Mouse (Mus musculus) lung, embryonic 14.5 days (tissue): ENCODE results near the gene Ccer2. TPM values are rescaled to one million over a fixed set of nuclear protein-coding genes. Genes with fewer than 3 reads are reported as not detected.
A peak's percentile ranks its signal among the peaks of the same experiment; 100 is the strongest.

ENCODE experiments used
- ATAC-seq: fragments of 200-750 bp; cut with Nextera tagmentation; 2 replicates; pipeline ENCODE4 v1.8.0; 2017; ENCODE audit warnings: mild to moderate bottlenecking, moderate TSS enrichment, moderate library complexity; ENCODE audit not compliant: insufficient read depth
- DNase-seq: peaks from one replicate; pipeline ENCODE4 v3.0.0-alpha.2; 2015
- H3K27ac ChIP-seq: fragments of 300-500 bp; sonication (generic); 2 replicates; pipeline ENCODE4 v1.5.1; 2014; ENCODE audit warnings: low read depth, mild to moderate bottlenecking, moderate library complexity
- H3K27me3 ChIP-seq: fragments of 300-500 bp; sonication (generic); 2 replicates; pipeline ENCODE4 v1.6.1; 2014; ENCODE audit warnings: low read length, control low read depth; ENCODE audit not compliant: insufficient read depth
- H3K36me3 ChIP-seq: fragments of 300-500 bp; sonication (generic); 2 replicates; pipeline ENCODE4 v1.6.1; 2014; ENCODE audit warnings: control low read depth; ENCODE audit not compliant: insufficient read depth
- H3K4me1 ChIP-seq: fragments of 300-500 bp; sonication (generic); 2 replicates; pipeline ENCODE4 v1.6.1; 2014; ENCODE audit warnings: antibody characterized with exemption, control low read depth; ENCODE audit not compliant: insufficient read depth
- H3K4me2 ChIP-seq: fragments of 300-500 bp; sonication (generic); 2 replicates; pipeline ENCODE4 v1.6.1; 2014; ENCODE audit warnings: mild to moderate bottlenecking
- H3K4me3 ChIP-seq: fragments of 300-500 bp; sonication (generic); 2 replicates; pipeline ENCODE4 v1.5.1; 2014; ENCODE audit warnings: low read depth, low read length
- H3K9ac ChIP-seq: fragments of 300-500 bp; sonication (generic); 2 replicates; pipeline ENCODE4 v1.6.1; 2014
- H3K9me3 ChIP-seq: fragments of 300-500 bp; sonication (generic); 2 replicates; pipeline ENCODE4 v1.6.1; 2016; ENCODE audit warnings: low read depth, low read length, control low read depth
- CTCF ChIP-seq: IDR thresholded peaks from 2 replicates; pipeline ENCODE4 v1.5.1; 2016; ENCODE audit warnings: antibody characterized with exemption, low read depth
- whole genome bisulfite sequencing: fragments of 180-500 bp; shearing (Covaris S2); extraction: QIAGEN DNeasy Blood & Tissue Kit; methylation state at CpG from one replicate; pipeline ENCODE4 v1.1.7; 2014; 5-methylcytosine and 5-hydroxymethylcytosine counted together
- polyA plus RNA-seq: library from polyadenylated mRNA; unstranded; fragments of >200 nt; fragmentation: Nextera tagmentation; extraction: Ambion mirVana; gene quantifications from 2 replicates; pipeline ENCODE4 v1.2.1, GENCODE M21; 2014

The Ccer2 gene
- polyA plus RNA-seq, 1 experiment from 2014 or later, result not detected

DNA sequence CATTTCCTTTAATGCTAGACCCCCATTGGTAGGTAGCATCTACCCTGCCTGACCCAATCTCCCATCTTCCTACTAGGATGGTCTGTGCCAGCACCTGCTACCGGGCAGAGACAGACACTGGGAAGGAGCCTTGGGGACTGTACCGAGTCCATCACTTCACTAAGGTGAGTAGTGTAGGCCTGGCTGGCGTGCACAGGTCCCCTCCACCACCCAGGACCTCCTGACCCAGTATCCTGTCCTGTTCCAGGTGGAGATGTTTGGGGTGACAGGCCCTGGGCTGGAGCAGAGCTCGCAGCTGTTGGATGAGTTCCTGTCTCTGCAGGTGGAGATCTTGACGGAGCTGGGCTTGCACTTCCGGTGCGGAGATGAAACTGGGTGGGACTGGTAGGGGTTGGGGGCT is 6.0 kb upstream of the Ccer2 start:
- Histone ChIP-seq H3K27ac (no peak overlapping the region), H3K4me2 (no peak overlapping the region), H3K4me1 (no peaks in the 10 kb centered on the region), H3K9ac (no peak overlapping the region), H3K27me3 (no peaks in the 10 kb centered on the region), H3K9me3 (no peaks in the 10 kb centered on the region), H3K36me3 (peaks cover 29% of the 10 kb centered on the region; the same call in 1 of the 2 replicates), H3K4me3 (no peak overlapping the region)
- ATAC-seq (no peak), DNase-seq (no peak)
- no peak for TF ChIP-seq CTCF
- WGBS, result 87% methylated on average over 7 of the region's 7 CpGs

DNA sequence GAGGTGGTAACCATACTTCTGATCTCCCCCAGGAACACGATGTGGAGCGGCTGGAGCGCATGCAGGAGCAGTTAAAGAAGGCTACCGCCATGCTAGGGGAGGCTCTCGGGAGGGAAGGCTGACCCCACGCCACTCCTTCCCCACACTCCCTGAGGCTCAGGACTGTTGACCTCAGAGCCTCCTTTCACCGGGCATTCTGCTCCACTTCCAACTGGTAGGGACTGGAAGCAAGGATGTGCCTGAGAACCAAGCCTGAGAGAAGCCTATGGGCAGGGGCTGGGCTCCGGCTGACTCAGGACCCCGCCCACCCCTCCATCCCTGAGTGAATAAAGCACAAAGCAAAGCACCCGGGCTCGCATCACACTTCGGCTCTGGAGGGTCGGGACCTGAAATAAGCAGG is 2.6 kb downstream of the Ccer2 start:
- TF ChIP-seq CTCF, result no peak
- Histone ChIP-seq H3K4me3 (no peak overlapping the region), H3K4me1 (no peaks in the 10 kb centered on the region), H3K4me2 (no peak overlapping the region), H3K27me3 (peaks cover 9% of the 10 kb centered on the region; the same call in 1 of the 2 replicates), H3K9ac (no peak overlapping the region), H3K9me3 (no peaks in the 10 kb centered on the region), H3K27ac (no peak overlapping the region), H3K36me3 (peaks cover 45% of the 10 kb centered on the region)
- no peak for DNase-seq
- 84% methylated on average over 13 of the region's 13 CpGs for WGBS
- no peak for ATAC-seq

DNA sequence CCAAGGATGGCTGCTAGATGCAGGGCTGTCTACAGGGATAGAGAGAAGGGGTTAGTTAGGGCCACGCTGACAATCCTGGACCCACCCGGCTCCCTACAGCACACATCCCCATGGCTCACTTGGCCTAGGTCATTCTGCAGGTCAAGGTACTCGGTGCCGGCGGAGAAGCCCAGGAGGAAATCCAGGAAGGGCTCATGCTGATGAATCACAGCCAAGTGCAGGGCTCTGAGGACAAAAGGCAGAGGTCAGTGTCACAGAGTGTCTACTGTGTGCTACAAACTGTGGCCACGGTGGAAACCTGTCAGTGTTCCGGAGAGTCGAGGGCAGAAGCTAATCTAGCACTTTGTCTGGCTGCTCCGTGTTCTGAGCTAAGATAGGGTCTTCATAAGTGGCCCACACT is 5.9 kb downstream of the Ccer2 start:
- H3K9me3 ChIP-seq, result no peaks in the 10 kb centered on the region
- ATAC-seq, result no peak
- no peak for TF ChIP-seq CTCF
- H3K9ac ChIP-seq, result no peak overlapping the region
- H3K27ac ChIP-seq, result no peak overlapping the region
- peaks cover 42% of the 10 kb centered on the region for H3K36me3 ChIP-seq
- H3K4me3 ChIP-seq, result no peak overlapping the region
- 88% methylated on average over 9 of the region's 9 CpGs for WGBS
- H3K27me3 ChIP-seq, result no peaks in the 10 kb centered on the region
- no peak overlapping the region for H3K4me2 ChIP-seq
- peaks cover 5% of the 10 kb centered on the region; the same call in 1 of the 2 replicates for H3K4me1 ChIP-seq
- no peak for DNase-seq

DNA sequence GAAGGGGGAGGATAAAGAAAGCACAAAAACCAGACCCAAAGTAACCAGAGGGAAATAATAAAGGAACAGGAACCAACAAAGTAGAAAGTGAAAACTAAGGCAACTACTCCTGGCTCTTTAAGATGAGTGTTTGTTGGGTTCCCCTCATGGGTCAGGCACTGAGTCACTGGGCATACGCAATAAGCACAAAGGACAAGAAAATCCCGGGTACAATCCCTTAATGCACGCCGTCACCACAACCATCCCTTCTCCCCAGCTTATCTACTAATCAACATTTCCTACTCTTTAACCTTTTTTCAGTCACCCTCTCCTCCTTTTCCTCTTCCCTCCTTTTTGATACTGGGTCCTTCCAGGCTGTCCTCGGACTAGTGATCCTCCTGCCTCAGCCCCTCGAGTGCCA is 9.2 kb downstream of the Ccer2 start:
- peak overlapping the region; percentile 64; the same call in 1 of the 2 replicates for H3K4me3 ChIP-seq
- TF ChIP-seq CTCF, result no peak
- H3K27me3 ChIP-seq, result no peaks in the 10 kb centered on the region
- H3K4me2 ChIP-seq, result peak overlapping the region; percentile 72
- DNase-seq (no peak), ATAC-seq (no peak)
- H3K27ac ChIP-seq, result no peak overlapping the region
- H3K9me3 ChIP-seq, result no peaks in the 10 kb centered on the region
- H3K36me3 ChIP-seq, result peaks cover 23% of the 10 kb centered on the region
- no peak overlapping the region for H3K9ac ChIP-seq
- WGBS, result 87% methylated on average over 6 of the region's 6 CpGs
- peaks cover 11% of the 10 kb centered on the region; the same call in 1 of the 2 replicates for H3K4me1 ChIP-seq

DNA sequence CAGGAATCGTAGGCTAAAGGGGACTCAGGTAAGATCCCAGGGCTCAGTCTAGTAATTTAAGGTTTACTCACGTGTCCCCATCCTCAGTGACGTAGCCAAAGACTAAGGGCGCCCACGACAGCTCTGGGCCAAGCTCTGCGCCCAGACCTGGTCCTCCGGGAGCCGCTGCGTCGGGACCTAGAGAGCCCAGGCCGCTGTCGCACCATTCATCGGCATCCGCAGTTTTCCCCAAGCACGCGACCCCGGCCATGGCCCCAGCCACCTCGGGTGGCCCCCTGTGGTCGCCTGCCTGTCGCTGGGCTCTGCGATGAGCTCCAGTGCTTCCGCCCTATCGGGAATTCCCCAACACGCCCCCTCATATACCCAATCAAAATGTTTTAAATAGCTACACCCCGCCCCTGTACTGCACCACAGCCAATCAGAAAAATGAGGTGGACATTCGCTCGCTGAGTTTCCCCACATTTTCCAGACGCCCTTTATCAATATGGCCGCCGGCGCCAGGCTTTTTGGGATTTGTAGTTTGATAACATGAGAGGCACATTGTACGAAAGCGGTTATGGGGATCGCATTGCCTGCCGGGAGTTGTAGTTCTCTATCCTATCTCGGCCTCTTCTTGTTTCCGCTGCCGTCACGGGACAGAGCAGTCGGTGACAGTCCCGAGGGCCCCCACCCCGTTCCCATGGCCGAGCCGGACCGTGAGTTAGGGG is 10.4 kb downstream of the Ccer2 start, which contains the start of gene Sirt2:
Gene Sirt2, plus strand, starts transcription at position 563 of the 707 bp plus-strand sequence.
- H3K36me3 ChIP-seq, result peaks cover 13% of the 10 kb centered on the region
- no peaks in the 10 kb centered on the region for H3K27me3 ChIP-seq
- peak within 1 kb of the TSS; percentile 67 for H3K9ac ChIP-seq
- H3K4me2 ChIP-seq, result peak within 1 kb of the TSS; percentile 72
- no peak within 1 kb of the TSS for H3K27ac ChIP-seq
- DNase-seq (peak; percentile 99), ATAC-seq (peak; percentile 99)
- peak; percentile 18; the same call in 1 of the 2 replicates for TF ChIP-seq CTCF
- H3K4me3 ChIP-seq, result peak within 1 kb of the TSS; percentile 64
- no peaks in the 10 kb centered on the region for H3K9me3 ChIP-seq
- peaks cover 11% of the 10 kb centered on the region; the same call in 1 of the 2 replicates for H3K4me1 ChIP-seq
- WGBS, result under 1% methylated on average over 45 of the region's 45 CpGs

DNA sequence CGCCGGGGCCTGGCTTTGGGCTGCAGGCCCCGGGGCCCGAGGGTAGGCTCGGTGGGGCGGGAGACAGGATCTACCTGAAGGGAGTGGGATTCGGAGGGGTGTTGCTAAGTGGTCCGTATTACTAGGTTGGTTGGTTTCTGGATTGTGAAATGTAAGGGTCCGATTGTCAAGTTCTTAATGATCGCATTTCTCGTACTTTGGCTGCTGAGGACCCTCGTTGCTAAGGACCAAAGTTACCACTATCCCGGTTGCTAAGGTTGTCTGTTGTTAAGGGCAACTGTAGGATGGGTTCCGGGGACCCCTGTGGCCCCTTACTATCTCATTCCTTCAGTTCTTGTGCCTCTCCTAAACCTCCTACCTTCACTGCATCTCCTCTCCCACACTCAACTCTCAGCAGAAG is 10.9 kb downstream of the Ccer2 start:
- no peaks in the 10 kb centered on the region for H3K27me3 ChIP-seq
- ATAC-seq (peak; percentile 15; the same call in 1 of the 2 replicates), DNase-seq (peak; percentile 24)
- peak overlapping the region; percentile 68 for H3K4me2 ChIP-seq
- peaks cover 11% of the 10 kb centered on the region; the same call in 1 of the 2 replicates for H3K4me1 ChIP-seq
- 6% methylated on average over 14 of the region's 14 CpGs for WGBS
- H3K4me3 ChIP-seq, result peak overlapping the region; percentile 64
- no peak for TF ChIP-seq CTCF
- H3K27ac ChIP-seq, result no peak overlapping the region
- H3K36me3 ChIP-seq, result 0 out of 2 replicates have a peak, but pooled peaks cover 8% of the 10 kb centered on the region
- H3K9me3 ChIP-seq, result no peaks in the 10 kb centered on the region
- H3K9ac ChIP-seq, result peak overlapping the region; percentile 67

DNA sequence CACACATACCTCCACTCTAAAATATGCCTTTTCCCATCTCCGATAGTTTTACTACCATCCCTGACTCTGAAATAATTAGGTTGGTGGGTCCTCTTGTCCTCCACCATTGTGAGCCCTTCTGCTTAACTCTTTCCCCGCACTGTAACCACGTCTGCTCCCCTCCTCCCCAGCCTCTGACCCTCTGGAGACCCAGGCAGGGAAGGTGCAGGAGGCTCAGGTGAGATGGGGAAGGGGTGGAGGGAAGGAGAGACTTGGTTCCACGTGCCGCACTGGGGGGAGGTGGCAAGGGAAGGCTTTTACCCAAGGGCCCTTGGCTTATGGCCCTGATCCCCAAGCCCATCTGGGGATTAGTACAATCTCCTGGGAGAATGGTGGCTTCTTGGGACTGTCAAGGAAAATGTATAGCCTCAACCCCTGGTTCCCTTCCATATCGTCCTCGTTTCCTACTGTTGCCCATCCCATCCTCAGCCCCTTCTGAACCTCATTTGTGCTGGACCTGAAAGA is 11.5 kb downstream of the Ccer2 start, which contains the start of gene Nfkbib:
Gene Nfkbib, minus strand, starts transcription at position 51 of the 504 bp plus-strand sequence.
- Histone ChIP-seq H3K4me1 (peaks cover 11% of the 10 kb centered on the region; the same call in 1 of the 2 replicates), H3K9ac (peak within 1 kb of the TSS; percentile 67), H3K9me3 (no peaks in the 10 kb centered on the region), H3K36me3 (0 out of 2 replicates have a peak, but pooled peaks cover 2% of the 10 kb centered on the region), H3K4me3 (peak within 1 kb of the TSS; percentile 64), H3K27ac (no peak within 1 kb of the TSS), H3K27me3 (no peaks in the 10 kb centered on the region), H3K4me2 (peak within 1 kb of the TSS; percentile 72)
- WGBS, result 57% methylated on average over 7 of the region's 7 CpGs
- ATAC-seq (no peak), DNase-seq (no peak)
- TF ChIP-seq CTCF, result no peak
